Mouse (Mus musculus): Measurements from ENCODE around the gene Scel. TPM values are rescaled to one million over a fixed set of nuclear protein-coding genes. Genes with fewer than 3 reads are reported as not detected.
A peak's percentile ranks its signal among the peaks of the same experiment; 100 is the strongest.

Scel gene
- total RNA-seq, 1 experiment from 2014 or later, result not detected

GRCm38 (mm10) chr14:103504514-103504913 is 8.6 kb upstream of the Scel start:
- ATAC-seq (replicated peaks; ENCODE audit: low read depth, poor library complexity, severe bottlenecking), result peak; percentile 52

DNA sequence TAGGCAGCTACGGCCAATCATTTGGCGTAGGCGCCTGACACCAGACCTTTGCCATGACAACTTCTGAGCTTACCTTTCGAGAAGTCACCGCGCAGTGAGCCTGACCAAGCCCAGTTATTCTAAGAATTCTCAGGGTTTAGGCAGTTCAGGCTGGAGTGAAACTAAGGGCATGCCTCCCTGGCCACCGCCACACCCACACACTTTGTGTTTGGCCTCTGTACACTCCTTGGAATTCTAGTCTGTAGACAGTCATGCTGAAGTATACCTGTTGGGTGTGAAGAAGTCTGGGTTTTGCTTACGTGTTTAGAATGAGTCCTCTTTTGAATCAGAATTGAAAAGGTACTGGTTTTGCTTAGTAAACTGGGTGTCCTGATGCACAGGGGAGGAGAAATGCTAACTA is 3.6 kb upstream of the Scel start:
- no peak for ATAC-seq (replicated peaks; ENCODE audit: low read depth, poor library complexity, severe bottlenecking)

DNA sequence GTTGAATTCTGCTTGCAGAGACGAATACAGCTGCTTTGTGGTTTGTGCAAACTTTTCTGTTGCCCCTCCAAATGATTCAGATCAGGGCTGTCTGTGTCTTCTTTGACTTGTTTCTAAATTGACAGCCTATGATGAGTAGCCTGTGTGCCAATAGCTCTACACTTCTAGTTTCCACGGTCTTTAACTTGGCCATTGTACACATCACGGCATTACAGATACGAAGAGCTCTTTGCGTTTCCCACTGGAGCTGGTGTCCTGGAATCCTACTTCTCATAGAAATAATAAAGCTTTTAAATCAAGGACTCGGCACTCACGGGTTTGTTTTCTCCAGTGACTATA is 300 bp downstream of the Scel start:
- ATAC-seq (replicated peaks; ENCODE audit: low read depth, poor library complexity, severe bottlenecking), result no peak

DNA sequence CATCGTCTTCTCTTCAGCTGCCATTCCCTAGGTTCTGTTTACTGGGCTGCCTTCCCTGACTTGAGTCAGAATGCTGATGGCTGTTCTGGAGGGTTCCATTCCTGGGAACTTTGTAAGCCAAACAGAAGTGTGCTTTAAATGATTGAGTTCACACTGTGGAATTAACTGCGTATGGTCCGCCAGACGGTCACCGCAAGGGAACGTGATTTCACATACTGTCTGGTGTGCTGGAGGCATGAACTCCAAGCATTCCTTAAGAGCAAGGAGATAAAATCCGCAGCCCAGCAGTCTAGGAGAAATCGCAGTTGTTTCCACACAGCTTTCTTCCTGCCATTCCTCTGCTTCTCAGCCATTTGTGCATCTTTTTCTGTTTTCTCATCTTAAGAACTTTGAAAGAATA is 2.3 kb downstream of the Scel start:
- ATAC-seq (replicated peaks; ENCODE audit: low read depth, poor library complexity, severe bottlenecking), result no peak

- no peak for ATAC-seq (replicated peaks; ENCODE audit: low read depth, poor library complexity, severe bottlenecking)
Observed at GRCm38 (mm10) chr14:103526286-103526685, 13.1 kb downstream of the Scel start.

GRCm38 (mm10) chr14:103529733-103530367 is 16.7 kb downstream of the Scel start:
- no peak for ATAC-seq (replicated peaks; ENCODE audit: low read depth, poor library complexity, severe bottlenecking)

GRCm38 (mm10) chr14:103531722-103532341 is 18.7 kb downstream of the Scel start:
- ATAC-seq (replicated peaks; ENCODE audit: low read depth, poor library complexity, severe bottlenecking), result peak; percentile 67; the same call in 1 of the 2 replicates

- ATAC-seq (replicated peaks; ENCODE audit: low read depth, poor library complexity, severe bottlenecking), result peak; percentile 38
Observed at GRCm38 (mm10) chr14:103535511-103536024, 22.4 kb downstream of the Scel start.

DNA sequence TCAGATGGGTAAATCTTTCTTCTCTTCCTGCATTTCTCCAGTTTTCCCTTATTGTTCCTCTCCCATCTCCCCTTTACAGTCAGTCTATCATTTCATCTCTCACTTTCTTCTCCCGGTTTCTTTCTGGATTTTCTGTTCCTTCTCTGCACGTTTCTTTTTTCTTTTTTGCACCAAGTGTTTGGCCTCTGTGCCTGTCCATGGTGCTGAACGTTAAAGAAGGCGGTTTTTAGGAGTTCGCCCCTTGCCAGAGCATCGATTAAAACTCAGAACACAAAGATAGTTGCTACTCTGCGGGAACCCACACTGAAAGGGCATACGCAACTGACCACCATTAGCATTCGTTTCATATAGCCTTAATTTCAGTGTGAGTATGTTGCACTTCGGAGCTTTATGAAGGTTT is 23.2 kb downstream of the Scel start:
- no peak for ATAC-seq (replicated peaks; ENCODE audit: low read depth, poor library complexity, severe bottlenecking)

- ATAC-seq (replicated peaks; ENCODE audit: low read depth, poor library complexity, severe bottlenecking), result peak; percentile 43; the same call in 1 of the 2 replicates
Observed at GRCm38 (mm10) chr14:103537355-103538056, 24.4 kb downstream of the Scel start.

DNA sequence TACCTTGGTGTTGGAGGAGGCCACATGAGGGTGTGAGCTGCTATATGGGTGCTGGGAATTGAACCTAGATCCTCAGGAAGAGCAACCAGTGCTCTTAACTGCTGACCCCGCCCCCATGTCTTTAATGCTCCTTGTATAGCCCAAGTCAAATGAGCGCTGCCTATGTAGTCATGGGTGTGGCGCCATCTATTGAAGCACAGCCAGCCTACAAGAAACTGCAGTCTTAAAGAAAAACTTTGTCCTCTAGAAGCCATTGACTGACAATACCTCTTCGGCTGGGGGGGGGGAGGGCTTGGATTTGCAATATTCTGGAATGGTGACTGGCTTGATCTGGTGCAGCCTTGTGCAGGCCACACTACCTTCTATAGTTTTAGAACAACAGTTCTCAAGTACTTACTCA is 26.7 kb downstream of the Scel start:
- no peak for ATAC-seq (replicated peaks; ENCODE audit: low read depth, poor library complexity, severe bottlenecking)

GRCm38 (mm10) chr14:103541679-103542078 is 28.5 kb downstream of the Scel start:
- no peak for ATAC-seq (replicated peaks; ENCODE audit: low read depth, poor library complexity, severe bottlenecking)

DNA sequence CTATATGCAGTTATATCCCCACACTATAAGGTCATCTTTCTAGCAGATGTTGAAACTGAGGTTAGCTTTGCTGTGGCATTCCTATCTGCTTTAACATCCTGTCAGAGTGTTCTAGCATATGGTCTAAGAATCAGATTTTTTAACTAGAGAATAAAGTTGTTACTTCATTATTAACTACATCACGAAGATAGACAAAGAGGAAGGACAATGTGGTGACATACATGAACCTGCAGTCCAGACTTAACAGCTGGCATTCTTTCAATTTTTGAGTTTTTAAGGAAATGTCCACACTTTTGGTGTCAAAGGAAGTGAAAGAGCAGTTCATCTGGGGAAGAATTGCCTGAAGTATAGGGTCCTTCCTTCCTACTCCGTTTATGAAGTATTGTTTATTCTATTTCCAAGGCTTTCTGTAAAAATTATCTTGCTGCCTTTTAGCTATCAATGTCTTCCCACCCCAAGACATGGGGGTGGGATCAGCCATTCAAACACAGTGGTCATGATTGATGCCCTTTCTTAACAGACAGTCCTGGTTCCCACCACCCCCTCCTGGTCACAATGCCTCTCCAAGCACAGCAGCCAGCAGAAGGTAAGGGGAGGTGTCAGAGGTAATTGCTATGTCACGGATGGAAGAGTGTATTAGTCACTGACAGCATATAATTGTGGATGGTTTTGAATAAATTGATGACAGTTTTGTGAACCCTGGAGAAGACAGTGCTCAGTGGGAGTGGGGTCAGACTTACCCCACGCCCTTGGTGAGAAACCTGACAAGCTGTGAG is 30.4 kb downstream of the Scel start:
- ATAC-seq (replicated peaks; ENCODE audit: low read depth, poor library complexity, severe bottlenecking), result peak; percentile 63

DNA sequence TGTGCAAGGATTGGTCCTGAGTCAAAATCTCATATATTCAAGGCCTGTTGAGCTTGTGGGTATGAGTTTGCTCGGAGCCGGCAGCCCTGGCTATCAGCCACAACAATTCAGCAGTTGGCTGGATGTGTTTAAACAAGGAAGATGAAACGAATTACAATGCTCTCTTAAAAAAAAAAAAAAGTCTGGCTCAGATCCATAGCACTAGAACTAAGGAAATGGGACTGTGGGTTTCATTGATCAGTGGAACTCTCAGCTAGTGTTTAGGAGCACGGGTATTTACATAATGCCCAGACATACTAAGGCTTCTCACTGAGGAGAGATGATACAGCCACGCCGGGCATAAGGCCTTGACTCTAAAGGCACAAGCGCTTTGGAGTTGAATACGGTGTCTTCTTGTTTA is 32.6 kb downstream of the Scel start:
- no peak for ATAC-seq (replicated peaks; ENCODE audit: low read depth, poor library complexity, severe bottlenecking)

DNA sequence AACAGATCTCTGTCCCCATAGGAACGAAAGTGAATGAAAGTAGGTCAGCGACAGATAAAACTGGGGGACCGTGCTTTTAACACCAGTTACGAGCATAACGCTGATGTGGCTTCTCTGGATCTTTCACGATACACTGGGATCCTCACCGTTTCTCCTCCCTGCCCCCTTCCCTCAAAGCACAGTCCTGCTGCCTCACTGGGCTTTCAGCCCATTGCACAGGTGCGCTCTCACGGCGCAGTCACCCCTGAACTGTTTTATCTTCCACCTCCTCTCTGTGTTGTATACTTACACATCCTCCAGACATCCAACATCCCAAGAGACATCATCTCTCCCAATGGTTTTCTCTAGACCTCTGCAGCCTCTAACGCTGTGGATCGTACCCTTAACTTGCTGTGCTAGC is 33.1 kb downstream of the Scel start:
- no peak for ATAC-seq (replicated peaks; ENCODE audit: low read depth, poor library complexity, severe bottlenecking)

DNA sequence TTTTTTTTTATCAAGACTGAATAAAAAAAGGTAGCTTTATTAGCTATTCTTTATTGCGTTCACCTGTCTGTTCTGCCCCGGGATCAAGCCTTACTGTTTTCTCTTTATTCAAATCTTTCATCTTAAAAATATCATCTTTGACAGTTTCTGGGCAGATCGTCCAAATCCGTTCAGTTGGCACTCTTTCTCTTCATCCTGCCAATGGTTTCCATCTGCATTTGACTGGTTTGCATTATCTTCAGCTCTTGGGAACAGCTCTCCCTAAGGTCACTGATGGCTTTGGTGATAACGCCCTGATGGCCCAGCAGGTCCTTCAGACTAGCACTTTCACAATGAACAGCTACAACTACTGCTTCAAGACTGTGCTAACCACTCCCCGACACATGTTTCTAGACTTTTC is 35.1 kb downstream of the Scel start:
- ATAC-seq (replicated peaks; ENCODE audit: low read depth, poor library complexity, severe bottlenecking), result no peak

DNA sequence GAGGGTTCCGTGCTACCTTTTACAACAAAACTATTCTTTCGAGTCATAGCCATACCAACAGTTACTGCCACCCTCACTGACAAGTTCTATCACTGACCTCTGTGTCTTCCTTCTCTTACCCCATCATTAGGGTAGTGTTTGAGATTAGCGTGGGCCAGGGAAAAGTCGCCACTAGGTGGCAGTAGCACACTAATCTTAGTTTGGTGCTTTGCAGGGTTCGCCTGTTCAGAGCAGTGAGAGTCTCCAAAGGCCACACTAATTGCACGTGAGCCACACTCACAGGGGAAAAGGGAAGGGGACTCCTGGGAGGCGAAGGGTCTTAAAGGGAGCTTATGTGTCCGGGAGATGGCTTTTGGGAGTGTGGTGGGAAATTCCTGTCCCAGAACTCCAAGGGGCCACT is 37.3 kb downstream of the Scel start:
- ATAC-seq (replicated peaks; ENCODE audit: low read depth, poor library complexity, severe bottlenecking), result peak; percentile 98

DNA sequence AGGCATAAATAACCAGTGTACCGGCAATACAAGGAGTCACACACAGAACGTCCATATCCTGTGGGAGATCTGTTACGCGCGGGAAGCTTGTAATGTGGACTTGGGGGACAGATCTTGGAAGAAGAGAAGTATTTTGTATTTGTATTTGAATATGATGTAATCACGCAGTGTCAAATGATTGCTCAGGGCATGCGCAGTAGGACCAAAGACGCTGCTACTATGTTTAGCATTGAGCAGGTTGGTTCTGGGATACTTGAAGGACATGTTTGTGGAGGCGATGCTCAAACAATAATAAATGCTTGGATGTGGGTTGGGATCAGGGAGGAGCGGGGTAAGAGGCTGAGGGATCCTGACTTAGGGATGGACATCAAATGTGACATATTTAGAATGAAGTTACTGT is 37.8 kb downstream of the Scel start:
- no peak for ATAC-seq (replicated peaks; ENCODE audit: low read depth, poor library complexity, severe bottlenecking)

DNA sequence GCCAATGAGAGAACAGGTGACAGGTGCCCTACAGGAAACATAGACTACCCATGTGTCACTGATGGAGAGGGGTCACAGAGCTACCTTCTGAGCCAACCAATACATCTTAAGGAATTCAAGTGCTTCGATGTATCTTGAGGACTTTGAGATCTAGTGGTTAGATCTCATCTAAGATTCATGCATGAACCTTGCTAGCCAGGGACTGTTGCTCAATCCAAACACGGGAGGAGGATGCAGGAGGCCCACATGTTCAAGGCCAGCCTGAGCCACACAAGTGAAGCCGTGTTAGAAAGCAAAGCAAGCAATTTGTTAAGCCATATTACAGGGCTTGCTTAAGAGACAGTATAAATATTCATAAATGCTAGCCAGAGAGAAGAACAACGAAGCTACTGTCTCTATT is 38.8 kb downstream of the Scel start:
- no peak for ATAC-seq (replicated peaks; ENCODE audit: low read depth, poor library complexity, severe bottlenecking)

- ATAC-seq (replicated peaks; ENCODE audit: low read depth, poor library complexity, severe bottlenecking), result no peak
Observed at GRCm38 (mm10) chr14:103552379-103552778, 39.2 kb downstream of the Scel start.

DNA sequence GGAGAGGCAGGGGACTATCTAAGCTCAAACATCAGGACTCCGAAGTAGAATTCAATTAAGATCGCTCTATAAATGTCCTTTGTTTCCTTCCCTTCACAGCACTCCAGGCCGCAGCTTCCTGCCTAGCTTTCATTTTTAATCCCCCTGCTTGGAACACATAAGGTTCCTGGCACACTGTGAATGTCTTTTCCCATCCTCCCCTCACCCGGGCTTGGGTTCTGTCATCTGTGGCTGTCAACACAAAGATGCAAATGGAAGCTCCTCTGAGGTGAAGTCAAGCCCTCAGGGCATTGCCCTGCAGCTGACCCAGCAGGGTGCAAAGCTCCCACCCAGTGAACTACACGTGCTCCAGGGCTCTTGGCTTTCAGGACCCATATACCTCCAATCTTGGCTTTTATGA is 43.5 kb downstream of the Scel start:
- ATAC-seq (replicated peaks; ENCODE audit: low read depth, poor library complexity, severe bottlenecking), result peak; percentile 54; the same call in 1 of the 2 replicates

Data from common myeloid progenitor, adult 5-6 weeks (primary cell).